Mouse (Mus musculus) natural killer cell, adult 2 months (primary cell): ENCODE results near the gene Gkap1.

Source experiments
- DNase-seq, 2 experiments: peaks; one replicate each; pipeline ENCODE4 v3.0.0; 2022; ENCODE audit warnings: low spot score in 2 of 2

Gene Gkap1

DNA sequence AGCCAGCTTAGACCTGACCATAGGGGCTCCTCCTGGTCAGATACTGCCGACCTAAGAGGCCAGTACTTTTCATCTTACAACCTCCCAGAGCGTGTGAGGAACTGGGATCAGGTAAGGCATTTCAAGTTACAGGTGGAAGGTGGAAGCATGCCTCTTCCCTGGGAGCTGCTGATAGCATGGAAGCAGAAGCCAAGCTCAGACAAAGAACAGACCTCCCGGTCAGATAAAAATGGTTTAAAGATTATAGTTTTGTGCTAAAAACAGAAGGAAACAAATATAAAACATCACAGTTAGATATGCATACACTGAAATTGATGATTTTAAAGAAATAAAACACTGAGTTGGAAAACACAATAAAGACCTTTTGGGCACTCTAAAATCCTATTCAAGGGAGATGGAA lies 8.6 kb downstream of the Gkap1 start:
- no peak for DNase-seq

GRCm38 (mm10) chr13:58263546-58263945 lies 12.0 kb downstream of the Gkap1 start:
- no peak for DNase-seq

- DNase-seq = no peak
Measured at GRCm38 (mm10) chr13:58261674-58262073, 13.8 kb downstream of the Gkap1 start.

DNA sequence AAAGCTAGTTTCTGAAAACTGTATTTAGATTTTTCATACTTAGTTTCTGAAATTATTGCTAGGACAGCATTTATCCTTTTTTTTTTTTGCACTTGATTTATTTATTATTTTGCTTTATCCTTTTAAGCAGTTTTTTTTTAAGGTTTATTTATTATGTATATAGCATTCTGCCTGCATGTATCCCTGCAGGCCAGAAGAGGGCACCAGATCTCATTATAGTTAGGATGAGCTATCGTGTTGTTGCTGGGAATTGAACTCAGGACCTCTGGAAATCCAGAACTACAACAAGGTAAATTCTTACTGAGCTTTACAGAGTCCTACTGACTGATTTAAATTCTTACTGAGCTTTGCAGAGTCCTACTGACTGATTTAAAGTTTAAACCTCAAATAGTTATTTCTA lies 22.2 kb downstream of the Gkap1 start:
- no peak for DNase-seq

DNA sequence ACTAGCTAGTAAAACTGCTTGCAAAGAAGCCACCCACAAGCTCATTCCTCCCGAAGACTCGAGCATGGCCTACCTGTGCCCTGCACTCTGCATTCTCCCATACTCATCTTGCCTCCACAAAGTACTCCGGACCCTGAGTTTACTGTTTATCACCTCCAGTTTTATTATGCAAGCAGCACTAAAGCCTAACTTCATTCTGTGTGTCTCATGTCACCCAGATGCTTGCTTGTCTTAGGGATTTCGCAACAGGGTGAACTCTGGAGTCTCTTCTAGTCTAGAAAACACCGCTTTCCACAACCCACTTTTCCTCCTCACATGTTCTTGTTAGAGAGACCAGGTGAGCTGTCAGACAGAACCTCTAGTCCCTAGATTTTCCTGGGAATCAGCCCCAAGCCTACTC lies 26.5 kb downstream of the Gkap1 start:
- DNase-seq = no peak

DNA sequence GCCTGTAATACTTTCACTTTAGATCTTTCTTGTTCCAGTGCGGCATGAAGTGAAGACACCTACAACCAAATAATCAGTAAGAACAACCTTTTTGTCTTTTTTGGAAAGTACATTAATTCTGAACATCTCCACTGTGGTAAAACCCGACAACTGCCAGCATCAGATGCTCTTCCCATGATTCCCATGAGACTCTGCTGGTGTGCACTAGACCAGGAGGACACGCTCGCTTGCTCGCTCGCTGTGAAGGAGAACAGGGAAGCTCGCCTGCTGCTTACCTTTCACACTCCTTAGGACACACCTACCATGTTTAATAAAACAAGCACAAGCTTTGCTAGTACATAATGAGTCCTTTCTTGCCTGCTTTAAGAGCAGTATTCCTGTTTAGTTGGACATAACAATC lies 39.0 kb downstream of the Gkap1 start:
- DNase-seq = no peak

DNA sequence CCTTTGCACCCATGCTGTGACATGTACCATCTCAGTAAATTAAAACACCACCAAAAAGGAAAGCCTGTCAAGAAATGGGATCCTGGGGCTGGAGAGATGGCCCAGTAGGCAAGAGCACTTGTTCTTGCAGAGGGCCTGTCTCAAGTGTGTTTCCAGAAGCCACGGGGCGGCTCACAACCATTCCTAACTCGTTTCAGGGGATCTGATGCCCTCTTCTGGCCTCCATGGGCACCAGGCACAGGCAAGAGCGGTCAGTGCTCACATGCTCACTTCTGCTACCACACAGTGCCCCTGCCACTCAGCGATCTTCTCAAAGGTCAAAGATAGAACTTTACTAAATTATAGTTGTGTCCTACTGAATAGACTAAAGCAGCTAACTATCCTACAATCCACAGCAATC lies 42.9 kb downstream of the Gkap1 start:
- peak in 1 of 2 experiments; percentile 30 for DNase-seq

DNA sequence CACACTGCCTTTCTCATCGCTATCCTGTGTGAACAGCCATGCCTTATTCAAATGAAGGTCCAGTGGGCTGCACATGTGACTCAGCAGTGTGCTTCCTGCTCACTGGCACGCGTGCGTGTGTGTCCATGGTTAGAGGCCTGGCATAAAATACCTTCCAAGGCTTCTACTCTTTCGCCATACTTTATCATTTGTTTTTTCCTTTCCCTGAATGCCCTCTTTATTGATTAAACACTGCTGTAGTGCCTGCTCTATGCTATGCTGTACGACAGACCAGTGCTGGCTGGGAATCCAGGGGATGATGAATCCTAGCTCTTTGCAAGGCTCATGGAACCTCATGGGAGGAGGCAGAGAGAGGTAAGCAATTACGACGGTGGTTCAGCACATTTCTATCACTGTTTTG lies 43.4 kb downstream of the Gkap1 start:
- DNase-seq = no peak

DNA sequence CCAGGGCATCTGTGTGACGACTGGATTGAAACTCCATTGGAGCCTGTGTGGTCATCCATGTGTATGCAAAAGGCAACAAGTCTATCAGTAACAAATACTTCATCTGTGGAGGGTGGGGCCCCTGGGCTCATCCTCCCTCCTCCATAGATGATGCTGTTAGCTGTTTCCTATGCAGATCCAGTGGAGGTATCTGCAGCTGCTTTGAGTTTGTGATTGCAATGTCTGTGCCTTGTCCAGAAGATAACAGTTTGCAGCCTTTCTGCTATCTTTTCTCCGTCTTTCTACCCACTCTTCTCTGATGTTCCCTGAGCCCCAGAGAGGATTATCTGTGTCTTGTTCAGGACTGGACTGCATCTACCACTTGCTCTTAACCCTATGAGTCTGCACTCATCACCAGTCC lies 46.9 kb downstream of the Gkap1 start:
- no peak for DNase-seq

DNA sequence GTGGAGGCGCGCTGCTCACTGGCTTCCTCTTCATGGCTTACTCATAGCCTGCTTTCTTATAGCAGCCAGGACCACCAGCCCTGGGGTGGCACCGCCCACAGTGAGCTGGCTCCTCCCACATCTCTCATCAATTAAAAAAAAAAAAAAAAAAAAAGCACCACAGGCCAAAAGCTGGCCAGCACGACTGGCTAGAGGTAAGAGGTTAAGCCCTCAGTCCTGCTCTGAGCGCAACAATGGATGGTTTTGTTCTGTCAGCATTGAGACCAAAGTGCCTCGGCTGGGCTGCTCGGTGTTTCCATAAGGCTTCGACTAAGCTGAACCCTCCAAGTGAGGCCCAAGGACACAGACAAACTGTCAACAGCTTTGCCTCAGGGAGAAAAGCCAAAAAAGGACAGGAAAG lies 49.8 kb downstream of the Gkap1 start:
- DNase-seq = no peak

- DNase-seq = no peak
Measured at GRCm38 (mm10) chr13:58220206-58220605, 55.3 kb downstream of the Gkap1 start.

GRCm38 (mm10) chr13:58217536-58217935 lies 58.0 kb downstream of the Gkap1 start:
- no peak for DNase-seq

DNA sequence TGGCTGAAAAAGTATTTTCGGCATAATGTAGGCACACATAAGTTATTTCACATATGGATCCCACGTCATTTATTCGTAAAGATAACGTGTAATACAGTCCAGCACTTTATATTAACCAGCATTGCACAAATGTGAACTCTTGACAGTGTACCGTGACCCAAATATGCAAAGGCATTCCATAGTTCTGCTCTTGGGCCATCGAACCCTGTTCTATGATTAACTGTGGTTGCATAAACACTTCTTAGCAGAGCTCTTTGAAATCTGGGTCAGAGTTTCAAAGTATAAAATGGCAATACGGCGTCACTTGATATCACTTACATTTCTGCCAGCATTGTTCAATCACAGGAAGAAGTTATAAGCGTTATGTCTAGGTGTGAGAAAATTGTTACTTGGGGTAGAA lies 59.1 kb downstream of the Gkap1 start:
- no peak for DNase-seq

GRCm38 (mm10) chr13:58215592-58216341 lies 59.7 kb downstream of the Gkap1 start, which contains the start of gene Ubqln1:
TSS of gene Ubqln1 (minus strand) at chr13:58215653.
- peak; percentile 77 to 85 for DNase-seq

DNA sequence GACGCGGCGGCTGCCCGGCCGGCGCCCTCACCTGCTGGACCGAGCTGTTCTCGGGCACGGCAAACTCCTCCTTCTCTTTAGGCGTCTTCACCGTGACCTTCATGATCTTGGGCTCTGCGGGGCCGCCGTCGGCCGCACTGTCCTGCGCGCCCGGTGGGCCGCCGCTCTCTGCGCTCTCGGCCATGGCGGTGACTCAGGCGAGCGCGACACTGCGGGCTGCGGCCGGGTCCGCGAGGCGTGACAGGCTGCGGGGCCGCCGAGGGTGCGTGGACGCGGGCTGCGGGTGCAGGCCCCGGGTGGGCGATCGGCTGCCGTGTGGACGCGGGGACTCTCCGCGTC lies 60.3 kb downstream of the Gkap1 start:
- DNase-seq = no peak

- DNase-seq = peak; percentile 12 to 41
Measured at GRCm38 (mm10) chr13:58214346-58215252, 60.9 kb downstream of the Gkap1 start.

- peak in 1 of 2 experiments; percentile 21 for DNase-seq
Measured at GRCm38 (mm10) chr13:58213801-58214200, 61.7 kb downstream of the Gkap1 start.

- DNase-seq = no peak
Measured at GRCm38 (mm10) chr13:58212530-58212929, 63.0 kb downstream of the Gkap1 start.

DNA sequence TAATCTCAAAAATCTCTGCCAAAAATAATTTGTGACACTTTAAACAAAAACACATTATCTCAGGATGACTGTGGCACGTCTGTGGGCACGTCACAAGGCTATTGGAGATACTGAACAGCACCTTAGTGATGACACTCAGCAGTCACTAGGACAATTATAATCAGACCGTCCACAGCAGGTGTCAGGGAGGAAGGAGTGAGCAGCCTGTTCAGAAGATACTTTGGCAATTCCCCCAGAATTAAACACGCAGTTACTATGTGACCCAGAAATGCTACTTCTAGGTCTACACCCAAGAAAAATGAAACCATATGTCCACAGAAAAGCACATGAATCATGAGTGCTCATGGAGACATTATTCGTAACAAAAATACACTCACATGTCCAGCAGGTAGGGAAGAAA lies 65.1 kb downstream of the Gkap1 start:
- no peak for DNase-seq

- no peak for DNase-seq
Measured at GRCm38 (mm10) chr13:58206084-58206483, 69.4 kb downstream of the Gkap1 start.

GRCm38 (mm10) chr13:58204986-58205385 lies 70.5 kb downstream of the Gkap1 start:
- DNase-seq = peak in 1 of 2 experiments; percentile 26

- DNase-seq = no peak
Measured at GRCm38 (mm10) chr13:58204202-58204601, 71.3 kb downstream of the Gkap1 start.

GRCm38 (mm10) chr13:58202903-58203302 lies 72.6 kb downstream of the Gkap1 start:
- DNase-seq = no peak
